Mouse (Mus musculus) embryonic fibroblast, embryonic 13.5 days (primary cell): ENCODE data around the gene Cntfr. TPM values are rescaled to one million over a fixed set of nuclear protein-coding genes. Genes with fewer than 3 reads are reported as not detected.

Experiments
- H3K27ac ChIP-seq: 2 replicates; pipeline ENCODE4 v1.5.1; 2012; ENCODE audit warnings: low read length, control low read depth, inconsistent platforms; ENCODE audit not compliant: insufficient read depth
- H3K4me1 ChIP-seq: 2 replicates; pipeline ENCODE4 v1.6.1; 2011; ENCODE audit warnings: low read length; ENCODE audit not compliant: control insufficient read depth, insufficient read depth
- H3K4me3 ChIP-seq: 2 replicates; pipeline ENCODE4 v1.5.1; 2011; ENCODE audit warnings: mild to moderate bottlenecking, control low read depth, low read length; ENCODE audit not compliant: insufficient read depth
- CTCF ChIP-seq: IDR thresholded peaks from 2 replicates; pipeline ENCODE4 v1.5.1; 2011; ENCODE audit warnings: mild to moderate bottlenecking, control low read depth, low read length, moderate library complexity, borderline replicate concordance; ENCODE audit not compliant: insufficient read depth
- POLR2A ChIP-seq: IDR thresholded peaks from 2 replicates; pipeline ENCODE4 v1.6.1; 2011; ENCODE audit warnings: low read depth, mild to moderate bottlenecking, control low read depth, low read length, moderate library complexity
- polyA plus RNA-seq: library from polyadenylated mRNA; stranded (reverse); fragments of >200 nt; gene quantifications from 2 replicates; pipeline ENCODE4 v1.2.4, GENCODE M21; 2011; ENCODE audit warnings: low read depth; ENCODE audit not compliant: missing spikeins, insufficient read length

Gene Cntfr
- polyA plus RNA-seq, 1 experiment, result 4.3 TPM

GRCm38 (mm10) chr4:41664533-41664932, 32.4 kb downstream of the Cntfr start:
- TF ChIP-seq POLR2A, result no peak
- no peak for TF ChIP-seq CTCF
- no peak overlapping the region for H3K4me3 ChIP-seq
- no peak overlapping the region for H3K27ac ChIP-seq
- H3K4me1 ChIP-seq, result 0 out of 2 replicates have a peak, but pooled peaks cover 2% of the 10 kb centered on the region

GRCm38 (mm10) chr4:41663614-41664013, 33.3 kb downstream of the Cntfr start:
- no peaks in the 10 kb centered on the region for H3K4me1 ChIP-seq
- H3K27ac ChIP-seq, result no peak overlapping the region
- no peak overlapping the region for H3K4me3 ChIP-seq
- TF ChIP-seq POLR2A, result no peak
- TF ChIP-seq CTCF, result no peak

GRCm38 (mm10) chr4:41662723-41663122, 34.2 kb downstream of the Cntfr start:
- no peaks in the 10 kb centered on the region for H3K4me1 ChIP-seq
- H3K4me3 ChIP-seq, result no peak overlapping the region
- no peak for TF ChIP-seq CTCF
- no peak for TF ChIP-seq POLR2A
- H3K27ac ChIP-seq, result no peak overlapping the region

DNA sequence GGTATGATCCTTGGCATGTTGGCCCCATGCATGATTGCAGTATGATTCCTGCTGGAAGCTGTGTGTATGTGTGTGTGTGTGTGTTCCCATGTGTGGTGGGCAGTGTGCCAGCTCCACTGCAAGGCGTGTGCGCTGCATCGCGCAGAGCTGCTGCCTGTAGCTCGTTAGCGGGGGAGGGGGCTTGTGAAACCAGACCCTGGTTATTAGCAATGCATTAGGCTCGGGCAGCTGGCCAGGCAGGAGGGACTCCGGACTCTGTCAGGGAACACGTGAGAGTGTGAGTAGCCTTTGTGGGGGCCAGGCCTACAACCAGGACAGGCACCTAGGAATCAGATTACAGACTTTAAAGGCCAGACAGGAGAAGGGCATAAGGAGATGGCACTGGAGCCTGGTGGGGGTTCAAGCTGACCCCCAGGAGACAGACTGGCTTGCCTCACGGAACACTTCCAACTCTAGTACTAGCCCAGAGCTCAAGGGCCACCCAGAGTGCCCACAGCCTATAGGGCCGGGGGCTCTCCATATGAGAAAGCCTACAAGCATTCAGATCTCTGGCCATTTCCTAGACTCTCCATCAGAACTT, 35.9 kb downstream of the Cntfr start:
- Histone ChIP-seq H3K27ac (no peak overlapping the region), H3K4me3 (no peak overlapping the region), H3K4me1 (no peaks in the 10 kb centered on the region)
- TF ChIP-seq CTCF (no peak), POLR2A (no peak)

DNA sequence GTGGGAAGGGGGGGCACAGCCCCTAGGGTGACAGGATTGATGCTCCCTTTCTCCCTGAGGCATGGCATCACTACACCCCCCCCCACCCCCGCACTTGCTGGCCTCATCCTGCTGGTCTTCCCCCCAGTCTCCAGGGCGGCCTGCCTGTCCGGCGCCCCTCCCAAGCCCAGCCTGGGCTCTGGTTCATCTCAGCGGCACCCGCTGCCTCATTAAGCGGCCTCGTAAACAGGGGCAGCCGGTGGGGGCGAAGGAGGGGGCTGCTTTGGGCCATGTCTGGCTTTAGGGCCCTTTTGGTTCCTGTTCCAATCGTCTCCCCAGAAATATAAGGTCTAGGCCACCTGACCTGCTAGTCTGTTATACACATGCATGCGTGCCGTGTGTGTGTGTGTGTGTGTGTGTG, 37.3 kb downstream of the Cntfr start:
- Histone ChIP-seq H3K4me3 (no peak overlapping the region), H3K27ac (no peak overlapping the region), H3K4me1 (no peaks in the 10 kb centered on the region)
- TF ChIP-seq POLR2A (no peak), CTCF (no peak)

DNA sequence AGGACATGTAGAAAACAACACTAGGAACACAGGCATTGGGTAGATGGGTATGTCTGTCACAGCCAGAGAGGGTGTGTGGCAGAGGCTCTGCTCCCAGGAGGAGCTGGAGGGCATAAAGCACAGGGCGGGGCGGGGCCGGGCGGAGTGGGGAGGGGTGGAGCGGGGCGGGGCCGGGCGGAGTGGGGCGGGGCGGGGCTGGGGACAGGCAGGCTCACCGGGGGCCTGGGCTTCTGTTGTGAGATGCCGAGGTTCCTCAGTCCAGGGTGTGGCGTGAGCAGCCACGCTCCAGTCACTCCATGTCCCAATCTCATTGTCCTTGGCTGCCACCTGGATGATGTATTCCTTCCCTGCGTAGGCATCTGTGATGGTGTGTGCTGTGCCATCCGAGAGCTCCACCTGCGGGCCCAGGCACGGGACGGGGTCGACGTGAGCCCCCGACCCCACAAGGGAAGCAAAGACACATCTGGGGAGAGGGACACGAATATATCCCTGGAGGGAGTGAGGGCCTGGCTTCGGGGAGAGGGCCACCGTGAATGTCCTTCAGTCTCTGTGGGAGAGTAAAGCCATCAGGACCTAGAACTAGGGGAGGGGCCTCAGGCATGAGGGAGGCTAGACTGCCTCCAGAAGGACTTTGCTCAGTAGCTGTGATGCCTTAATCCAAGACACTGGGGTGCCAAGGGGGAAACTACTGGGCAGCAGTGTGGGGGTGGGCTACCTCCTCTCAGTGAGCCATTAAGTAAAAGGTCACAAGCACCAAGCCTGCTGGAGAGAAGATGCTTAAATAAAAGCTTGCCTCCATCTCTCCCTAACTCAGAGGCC, 38.1 kb downstream of the Cntfr start:
- H3K4me1 ChIP-seq, result no peaks in the 10 kb centered on the region
- TF ChIP-seq POLR2A (no peak), CTCF (no peak)
- H3K27ac ChIP-seq, result no peak overlapping the region
- no peak overlapping the region for H3K4me3 ChIP-seq

GRCm38 (mm10) chr4:41655525-41655924, 41.4 kb downstream of the Cntfr start:
- no peak overlapping the region for H3K27ac ChIP-seq
- H3K4me1 ChIP-seq, result no peaks in the 10 kb centered on the region
- TF ChIP-seq CTCF (no peak), POLR2A (no peak)

GRCm38 (mm10) chr4:41654217-41654616, 42.7 kb downstream of the Cntfr start:
- Histone ChIP-seq H3K27ac (no peak overlapping the region), H3K4me3 (no peak overlapping the region), H3K4me1 (no peaks in the 10 kb centered on the region)
- peak; percentile 70; the same call in 1 of the 2 replicates for TF ChIP-seq CTCF
- TF ChIP-seq POLR2A, result no peak

More at GRCm38 (mm10) chr4:41655525-41655924, 41.4 kb downstream of the Cntfr start:
- H3K4me3 ChIP-seq, result no peak overlapping the region

DNA sequence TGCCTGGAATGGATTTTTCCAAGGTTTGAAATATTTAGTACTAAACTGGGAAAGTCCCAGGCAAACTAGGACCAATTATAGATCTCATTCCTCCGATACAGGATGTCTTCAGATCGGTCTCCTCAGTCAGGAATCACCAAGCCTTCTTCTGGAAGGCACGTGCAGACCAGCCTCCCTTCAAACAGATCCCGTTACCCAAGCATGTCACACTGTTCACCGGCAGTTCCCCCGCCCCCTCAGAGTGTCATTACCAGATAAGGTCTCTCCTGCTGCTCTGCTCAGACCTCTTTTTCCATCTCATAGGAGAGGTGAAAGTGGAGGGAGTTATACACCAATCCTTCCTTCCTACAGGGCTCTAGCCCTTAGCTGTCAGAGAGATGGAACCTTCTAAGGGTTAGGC, 43.2 kb downstream of the Cntfr start:
- no peaks in the 10 kb centered on the region for H3K4me1 ChIP-seq
- no peak overlapping the region for H3K27ac ChIP-seq
- no peak for TF ChIP-seq POLR2A
- no peak for TF ChIP-seq CTCF
- H3K4me3 ChIP-seq, result no peak overlapping the region

DNA sequence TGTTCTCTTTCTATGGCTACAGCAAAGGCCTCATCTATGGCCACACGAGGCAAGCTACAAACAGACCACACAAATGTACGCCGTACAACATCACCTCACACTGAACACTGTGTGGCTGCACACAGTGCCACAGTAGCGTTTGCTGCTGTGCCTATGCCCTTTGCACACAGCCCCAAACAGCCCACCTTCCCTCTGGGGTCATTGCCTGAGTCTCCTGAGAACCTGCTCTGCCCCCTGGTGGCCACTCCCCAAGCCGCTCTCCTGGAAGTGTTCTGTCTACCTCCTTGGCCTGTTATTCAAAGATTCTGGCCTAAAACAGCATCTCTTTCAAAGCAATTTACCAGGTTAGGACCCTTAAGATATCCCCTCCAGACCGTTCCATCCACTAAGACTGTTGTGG, 43.6 kb downstream of the Cntfr start:
- no peak overlapping the region for H3K4me3 ChIP-seq
- no peaks in the 10 kb centered on the region for H3K4me1 ChIP-seq
- H3K27ac ChIP-seq, result no peak overlapping the region
- no peak for TF ChIP-seq POLR2A
- peak; percentile 62 for TF ChIP-seq CTCF

DNA sequence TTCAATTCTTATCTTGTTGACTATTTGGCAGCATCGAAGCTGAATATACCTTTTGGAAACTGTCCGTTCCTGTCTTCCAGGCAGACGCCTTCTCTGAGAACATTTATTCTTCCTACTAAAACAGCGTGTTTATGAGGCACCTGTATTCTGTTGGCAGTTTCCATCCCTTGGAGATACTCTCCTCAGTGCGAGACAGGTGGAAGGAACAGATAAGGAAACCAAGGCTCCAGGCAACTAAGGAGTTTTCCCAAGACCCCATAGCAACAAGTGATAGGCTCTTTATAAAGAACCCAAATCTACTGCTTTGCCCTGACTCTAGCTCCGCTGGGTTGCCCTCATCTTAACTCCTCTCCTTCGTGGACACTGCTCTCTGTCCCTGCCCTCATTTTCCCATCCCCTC, 48.3 kb downstream of the Cntfr start:
- H3K27ac ChIP-seq, result no peak overlapping the region
- H3K4me1 ChIP-seq, result no peaks in the 10 kb centered on the region
- H3K4me3 ChIP-seq, result no peak overlapping the region
- no peak for TF ChIP-seq CTCF
- TF ChIP-seq POLR2A, result no peak
